ENCODE assay signal across 8 mouse cellular contexts in the genomic region with DNA sequence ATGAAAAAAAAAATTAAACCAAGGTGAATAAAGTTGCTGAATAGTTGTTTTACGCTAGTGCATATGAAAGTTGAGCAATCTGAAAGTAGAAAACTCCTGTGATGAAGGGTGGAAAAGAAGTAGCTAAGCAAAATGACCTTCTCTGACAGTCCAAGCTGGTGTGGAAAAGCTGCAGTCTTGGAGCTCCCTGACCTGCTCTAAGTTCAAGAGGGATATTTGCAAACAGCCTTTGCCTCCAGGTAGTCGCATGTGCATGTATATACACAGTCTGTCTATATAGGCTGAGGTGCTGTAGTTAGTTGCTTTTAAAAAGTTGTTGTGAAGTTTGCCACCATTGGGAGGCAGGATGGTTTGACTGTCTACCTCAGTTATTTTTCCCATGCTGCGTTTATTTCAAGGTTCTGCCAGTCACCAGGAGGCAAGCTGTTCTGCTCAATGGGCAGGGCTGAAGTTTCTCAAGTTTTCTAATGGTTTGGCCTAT. TPM values are rescaled to one million over a fixed set of nuclear protein-coding genes. Genes with fewer than 3 reads are reported as not detected.
DNase-seq lines count a peak whose midpoint lies in the region; ATAC-seq lines count a peak whose summit lies in the region.

No protein-coding gene starts in this region.

- peak; percentile 18 for DNase-seq in embryo, embryonic 9.5 days (ENCODE audit: extremely low spot score)
- DNase-seq in embryo, embryonic 10.5 days (ENCODE audit: low spot score) = no peak
- DNase-seq in 416B (ENCODE audit: low read depth) = peak; percentile 80
- no peak for DNase-seq in forebrain, embryonic 11.5 days (ENCODE audit: low spot score)
- DNase-seq in liver, embryonic 13.5 days = no peak
- DNase-seq in cerebellum, adult 9-10 months = no peak
- DNase-seq in cerebellum, postnatal 14 days = no peak
- DNase-seq in urinary bladder, postnatal 14 days (ENCODE audit: low spot score) = no peak

- ATAC-seq in forebrain, embryonic 11.5 days (replicated peaks; ENCODE audit: low FRiP score) = no peak
- no peak for ATAC-seq in liver, embryonic 13.5 days (ENCODE audit: low read depth)

- peak overlapping the region; percentile 99 for H3K9ac ChIP-seq in forebrain, embryonic 11.5 days (ENCODE audit: low read length)
- H3K9ac ChIP-seq in liver, embryonic 13.5 days = peak overlapping the region; percentile 82

- H3K27ac ChIP-seq in forebrain, embryonic 11.5 days (ENCODE audit: low read depth, low read length) = no peak overlapping the region
- 0 out of 2 replicates have a peak overlapping the region, but pooled peaks have one; percentile 3 for H3K27ac ChIP-seq in liver, embryonic 13.5 days

- no peaks in the 10 kb centered on the region for H3K9me3 ChIP-seq in forebrain, embryonic 11.5 days (ENCODE audit: control insufficient read depth, low read length)
- no peaks in the 10 kb centered on the region for H3K9me3 ChIP-seq in liver, embryonic 13.5 days (replicated peaks)

- peaks cover 19% of the 10 kb centered on the region for H3K4me1 ChIP-seq in forebrain, embryonic 11.5 days (replicated peaks; ENCODE audit: control insufficient read depth, insufficient read depth, low read length)
- H3K4me1 ChIP-seq in liver, embryonic 13.5 days (replicated peaks) = peaks cover 57% of the 10 kb centered on the region

- H3K27me3 ChIP-seq in forebrain, embryonic 11.5 days (ENCODE audit: control insufficient read depth, insufficient read depth, low read length) = no peaks in the 10 kb centered on the region
- no peaks in the 10 kb centered on the region for H3K27me3 ChIP-seq in liver, embryonic 13.5 days

- WGBS in forebrain, embryonic 11.5 days = 9% methylated on average over 3 of the region's 3 CpGs
- WGBS in liver, embryonic 13.5 days (ENCODE audit: insufficient replicate concordance) = 9% methylated on average over 3 of the region's 3 CpGs

- H3K4me3 ChIP-seq in forebrain, embryonic 11.5 days (ENCODE audit: low read depth, low read length) = peak overlapping the region; percentile 70
- H3K4me3 ChIP-seq in liver, embryonic 13.5 days (replicated peaks) = peak overlapping the region; percentile 77

- peak overlapping the region; percentile 70 for H3K4me2 ChIP-seq in forebrain, embryonic 11.5 days (ENCODE audit: low read depth, low read length, severe bottlenecking)
- peak overlapping the region; percentile 92 for H3K4me2 ChIP-seq in liver, embryonic 13.5 days

- no peaks in the 10 kb centered on the region for H3K36me3 ChIP-seq in forebrain, embryonic 11.5 days (ENCODE audit: control insufficient read depth, insufficient read depth, low read length)
- no peaks in the 10 kb centered on the region for H3K36me3 ChIP-seq in liver, embryonic 13.5 days

RNA-seq across cellular contexts. Expression of a gene that starts 1.5 kb away (rescaled TPM):
- polyA plus RNA-seq in forebrain, embryonic 11.5 days (2014; fragmentation: Nextera tagmentation; extraction: Ambion mirVana) = 18.8 and 20.9 TPM in 2 replicates
- polyA plus RNA-seq in liver, embryonic 13.5 days (2015; fragmentation: Nextera tagmentation; extraction: Ambion mirVana) = 3.5 and 4.6 TPM in 2 replicates

Comparison
In these comparisons a context has a peak if more than half of its experiments do, and no peak if none do; other contexts are left out.
1. DNase-seq: peak in embryo, embryonic 9.5 days (single experiment) and 416B (single experiment); none in embryo, embryonic 10.5 days (single experiment), forebrain, embryonic 11.5 days (single experiment), liver, embryonic 13.5 days (single experiment), cerebellum, adult 9-10 months (single experiment), cerebellum, postnatal 14 days (0 of 2) and urinary bladder, postnatal 14 days (single experiment).